Mouse (Mus musculus) lung, postnatal 0 days (tissue): Measurements from ENCODE around the gene Gabbr2.

Source experiments
- CTCF ChIP-seq: IDR thresholded peaks from 2 replicates; pipeline ENCODE4 v1.5.1; 2016; ENCODE audit warnings: antibody characterized with exemption, mild to moderate bottlenecking
- EP300 ChIP-seq: IDR thresholded peaks from 2 replicates; pipeline ENCODE4 v1.6.1; 2016; ENCODE audit warnings: antibody characterized with exemption, mild to moderate bottlenecking, control low read depth

DNA sequence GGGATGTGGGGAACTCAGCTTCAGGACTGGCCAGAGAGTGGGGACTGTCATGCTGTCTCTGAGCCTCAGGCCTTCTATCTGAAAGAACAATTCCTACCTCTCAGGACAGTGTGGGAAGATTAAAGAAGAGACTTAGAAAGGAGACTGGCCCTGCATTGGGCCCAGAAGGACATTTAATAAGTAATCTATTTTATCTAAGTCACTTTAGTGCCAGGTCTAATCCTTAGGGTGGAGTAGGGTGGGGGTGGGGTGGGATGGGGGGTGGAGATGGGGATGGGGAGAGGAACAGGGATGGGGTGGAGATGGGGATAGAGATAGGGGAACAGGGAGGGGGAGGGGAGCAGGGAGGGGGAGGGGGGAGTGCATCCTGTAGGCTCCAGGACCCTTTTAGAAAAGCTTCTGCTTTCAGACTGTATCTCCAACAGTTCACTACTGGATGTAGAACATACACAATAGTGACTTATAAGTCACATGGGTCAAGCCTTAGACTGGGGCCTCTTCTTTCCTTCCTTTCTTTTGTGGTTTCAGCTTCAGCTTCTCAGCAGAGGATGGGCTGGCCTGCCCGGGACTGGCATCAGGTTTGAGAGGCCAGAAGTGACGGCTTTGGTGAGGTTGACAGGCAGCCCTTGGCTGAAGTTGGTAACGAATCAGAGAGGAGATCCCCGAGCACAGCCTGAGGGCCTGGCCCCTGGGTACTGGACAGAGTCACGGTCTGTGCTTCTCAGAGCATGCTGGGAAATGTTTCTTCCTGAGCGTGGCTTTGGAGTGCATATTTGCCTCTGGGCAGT is 237.1 kb downstream of the Gabbr2 start:
- TF ChIP-seq CTCF (no peak), EP300 (no peak)
